Mouse (Mus musculus) megakaryocyte, embryonic 14.5 days (primary cell): ENCODE data around the gene E2f2.

Experiments used
- FLI1 ChIP-seq: IDR thresholded peaks from 2 replicates; pipeline ENCODE4 v1.6.1; 2012; ENCODE audit warnings: low read length, inconsistent platforms, mixed read lengths
- GATA1 ChIP-seq: IDR thresholded peaks from 3 replicates; pipeline ENCODE4 v1.6.1; 2012; ENCODE audit warnings: mixed read lengths, low read length, inconsistent platforms, borderline replicate concordance

- TF ChIP-seq GATA1 = no peak
- no peak for TF ChIP-seq FLI1
Measured at GRCm38 (mm10) chr4:136148342-136149044, 23.7 kb upstream of the E2f2 start.
